Comparison of ENCODE assay signal across 16 mouse cellular contexts in the genomic region with DNA sequence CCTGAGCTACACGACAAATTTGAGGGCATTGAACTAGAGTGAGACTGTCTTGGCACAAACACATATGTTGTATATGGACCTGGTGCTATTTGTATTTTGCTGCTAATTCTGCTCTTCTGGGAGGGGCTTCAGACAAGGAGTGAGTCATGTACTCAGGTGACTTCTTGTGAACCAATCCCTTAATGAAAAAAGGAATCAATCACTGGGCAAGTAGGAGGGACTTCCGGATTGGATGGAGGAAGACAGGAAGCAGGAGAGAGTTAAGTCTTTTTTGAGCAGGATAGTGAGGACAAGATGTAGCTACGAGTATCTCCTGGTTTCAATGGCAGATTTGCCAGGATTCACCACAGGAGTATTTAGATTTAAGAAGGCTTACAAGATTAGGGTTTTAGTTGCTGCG.
"Had no signal": no experiment of that assay in that cellular context is flagged by ENCODE, and none has a peak within 500 bp of the region (broad histone marks: within the 10 kb centered on the region; RNA-seq: fewer than 3 reads in every experiment).

No protein-coding gene starts in this region.

- H3K27ac ChIP-seq: kidney, postnatal 0 days; layer of hippocampus, adult 2 months; limb, embryonic 10.5 days; limb, embryonic 13.5 days; liver, embryonic 13.5 days had no signal

- H3K4me1 ChIP-seq: limb, embryonic 10.5 days; limb, embryonic 13.5 days; liver, embryonic 13.5 days had no signal

- H3K9ac ChIP-seq: limb, embryonic 13.5 days; liver, embryonic 13.5 days had no signal

- H3K4me3 ChIP-seq: layer of hippocampus, adult 2 months; limb, embryonic 10.5 days; limb, embryonic 13.5 days; liver, embryonic 13.5 days had no signal

- H3K9me3 ChIP-seq: limb, embryonic 10.5 days; limb, embryonic 13.5 days; liver, embryonic 13.5 days had no signal

- H3K27me3 ChIP-seq: limb, embryonic 13.5 days; liver, embryonic 13.5 days had no signal

- DNase-seq: kidney, adult 8-10 months; kidney, postnatal 25 days; layer of hippocampus, adult 9-11 months; liver; liver, embryonic 13.5 days; lung, adult 2 months; lung, postnatal 14 days; lung, postnatal 4 days; midbrain, embryonic 14.5 days; thymus, adult 18-20 months; thymus, postnatal 36 days had no signal

- H3K4me2 ChIP-seq: limb, embryonic 13.5 days; liver, embryonic 13.5 days; midbrain, embryonic 11.5 days had no signal
